Mouse (Mus musculus) ES-Bruce4 (cell line): Measurements from ENCODE around the gene Iqschfp.

Experiments used
- CTCF ChIP-seq: IDR thresholded peaks from one replicate; pipeline ENCODE4 v1.8.1; 2011; ENCODE audit warnings: low read depth, low read length
- POLR2A ChIP-seq: IDR thresholded peaks from one replicate; pipeline ENCODE4 v1.8.1; 2011; ENCODE audit warnings: low read length; ENCODE audit not compliant: insufficient read depth

DNA sequence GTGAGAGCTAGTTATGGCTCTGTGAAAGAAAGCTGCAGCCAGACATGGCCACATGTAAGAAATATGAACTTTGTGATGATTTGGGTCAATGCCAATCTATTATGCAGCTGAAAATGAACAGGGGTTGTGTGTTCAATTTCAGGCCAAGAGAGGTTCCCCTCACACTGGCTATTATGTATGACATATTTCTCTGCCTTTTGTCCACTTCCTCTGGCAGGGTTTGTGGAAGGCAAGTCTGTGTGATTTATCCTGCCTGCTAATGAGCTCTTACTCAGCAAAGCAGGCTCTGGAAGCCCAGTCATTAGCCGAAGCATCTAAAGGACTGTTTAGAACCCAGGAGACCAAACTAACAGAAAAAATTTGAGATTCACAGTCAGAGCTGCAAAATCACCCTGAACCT is 286.2 kb downstream of the Iqschfp start:
- TF ChIP-seq POLR2A = no peak
- no peak for TF ChIP-seq CTCF
